Mouse (Mus musculus) megakaryocyte, embryonic 14.5 days (primary cell): ENCODE measurements around the gene Ift27. TPM values are rescaled to one million over a fixed set of nuclear protein-coding genes. Genes with fewer than 3 reads are reported as not detected.

Source experiments
- H3K27me3 ChIP-seq: replicated peaks from 2 replicates; pipeline ENCODE3; 2012; ENCODE audit warnings: inconsistent platforms
- H3K36me3 ChIP-seq: replicated peaks from 2 replicates; pipeline ENCODE3; 2012; ENCODE audit warnings: low read length, inconsistent platforms, mixed read lengths
- H3K4me1 ChIP-seq: 2 replicates; pipeline ENCODE4 v1.6.1; 2012; ENCODE audit warnings: inconsistent platforms
- H3K4me3 ChIP-seq: replicated peaks from 2 replicates; pipeline ENCODE3; 2012; ENCODE audit warnings: moderate library complexity, mild to moderate bottlenecking, inconsistent platforms
- H3K9me3 ChIP-seq: 2 replicates; pipeline ENCODE4 v1.6.1; 2012; ENCODE audit warnings: inconsistent platforms
- FLI1 ChIP-seq: IDR thresholded peaks from 2 replicates; pipeline ENCODE4 v1.6.1; 2012; ENCODE audit warnings: low read length, inconsistent platforms, mixed read lengths
- GATA1 ChIP-seq: IDR thresholded peaks from 3 replicates; pipeline ENCODE4 v1.6.1; 2012; ENCODE audit warnings: mixed read lengths, low read length, inconsistent platforms, borderline replicate concordance
- polyA plus RNA-seq: library from polyadenylated mRNA; stranded (reverse); fragments of >175 nt; gene quantifications from 2 replicates; pipeline ENCODE4 v1.2.3, GENCODE M21; 2012; ENCODE audit warnings: low replicate concordance; ENCODE audit not compliant: insufficient read depth

The Ift27 gene
- polyA plus RNA-seq, 1 experiment, result 132 TPM

DNA sequence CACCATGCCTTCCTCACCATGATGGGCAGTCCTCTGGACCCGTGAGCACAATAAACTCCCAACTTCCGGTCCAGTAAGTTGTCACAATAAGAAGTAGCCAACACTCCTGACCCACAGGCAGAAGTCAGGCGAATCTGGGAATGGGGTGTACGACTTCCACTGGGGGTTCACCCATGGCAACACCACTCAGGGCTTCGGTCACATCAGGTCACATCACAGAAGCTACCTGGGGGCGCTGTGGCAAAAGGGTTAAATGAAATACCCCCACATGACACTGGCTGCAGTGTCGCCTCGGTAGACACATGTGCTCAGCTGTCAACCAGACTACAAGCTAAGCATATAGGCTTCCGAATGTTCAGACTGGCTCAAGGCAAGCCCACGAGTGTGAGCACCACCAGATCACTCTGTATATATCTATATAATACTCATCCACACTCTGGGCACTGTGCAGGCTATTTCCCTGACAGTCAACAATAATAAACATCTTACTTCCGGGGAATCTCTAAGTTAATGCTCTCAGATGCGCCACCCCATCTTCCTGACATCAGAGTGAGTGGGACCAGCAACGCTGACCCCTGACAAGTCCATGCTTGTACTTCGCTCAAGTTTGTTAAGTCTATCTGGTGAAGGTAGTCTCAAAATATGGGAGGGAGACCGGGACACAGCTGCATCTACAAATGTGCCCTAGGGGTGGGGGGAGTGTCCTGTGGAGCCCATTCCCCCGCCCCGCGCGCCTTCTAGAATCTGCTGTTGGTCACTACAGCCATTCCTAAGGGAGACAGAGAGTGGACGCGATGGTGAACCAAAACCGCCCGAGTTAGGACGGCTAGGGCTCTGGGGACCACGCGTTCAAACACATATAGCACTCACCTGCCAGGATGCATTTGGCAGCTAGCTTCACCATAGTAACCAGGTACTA lies 749 bp downstream of the Ift27 start:
- TF ChIP-seq GATA1, result no peak
- no peak for TF ChIP-seq FLI1
- H3K4me1 ChIP-seq, result peaks cover 86% of the 10 kb centered on the region

GRCm38 (mm10) chr15:78172256-78172898 lies 1.5 kb downstream of the Ift27 start:
- Histone ChIP-seq H3K4me1 (peaks cover 79% of the 10 kb centered on the region), H3K36me3 (peaks cover 21% of the 10 kb centered on the region), H3K4me3 (peak overlapping the region; percentile 96)

More for the DNA sequence above, 749 bp downstream of the Ift27 start:
- H3K4me3 ChIP-seq, result peak overlapping the region; percentile 96
- H3K36me3 ChIP-seq, result peaks cover 14% of the 10 kb centered on the region
- H3K27me3 ChIP-seq, result no peaks in the 10 kb centered on the region
- H3K9me3 ChIP-seq, result no peaks in the 10 kb centered on the region

DNA sequence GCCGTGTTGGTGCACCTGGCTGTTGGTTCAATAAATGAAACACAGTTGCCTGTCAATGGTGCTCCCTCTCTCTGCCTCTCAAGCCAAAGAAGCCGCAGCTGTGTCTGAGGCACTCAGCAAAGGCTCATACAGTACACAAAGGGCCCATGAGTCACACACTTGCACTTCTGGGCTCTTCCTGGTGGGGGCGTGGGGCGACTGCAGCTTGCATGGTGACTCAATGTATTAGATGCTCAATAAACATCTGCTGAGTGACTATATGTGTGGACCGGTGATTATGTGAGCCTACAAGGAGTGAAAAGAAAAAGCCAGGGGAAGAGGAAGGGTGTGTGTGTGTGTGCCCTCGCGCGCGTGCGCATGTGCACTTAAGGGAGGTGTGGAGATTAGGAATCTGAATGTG lies 2.3 kb downstream of the Ift27 start:
- no peak overlapping the region for H3K4me3 ChIP-seq
- peaks cover 29% of the 10 kb centered on the region for H3K36me3 ChIP-seq
- no peaks in the 10 kb centered on the region for H3K9me3 ChIP-seq
- peaks cover 73% of the 10 kb centered on the region for H3K4me1 ChIP-seq
- no peaks in the 10 kb centered on the region for H3K27me3 ChIP-seq
- no peak for TF ChIP-seq GATA1
- TF ChIP-seq FLI1, result no peak

More at GRCm38 (mm10) chr15:78172256-78172898, 1.5 kb downstream of the Ift27 start:
- Histone ChIP-seq H3K27me3 (no peaks in the 10 kb centered on the region), H3K9me3 (no peaks in the 10 kb centered on the region)
- TF ChIP-seq GATA1 (no peak), FLI1 (no peak)

DNA sequence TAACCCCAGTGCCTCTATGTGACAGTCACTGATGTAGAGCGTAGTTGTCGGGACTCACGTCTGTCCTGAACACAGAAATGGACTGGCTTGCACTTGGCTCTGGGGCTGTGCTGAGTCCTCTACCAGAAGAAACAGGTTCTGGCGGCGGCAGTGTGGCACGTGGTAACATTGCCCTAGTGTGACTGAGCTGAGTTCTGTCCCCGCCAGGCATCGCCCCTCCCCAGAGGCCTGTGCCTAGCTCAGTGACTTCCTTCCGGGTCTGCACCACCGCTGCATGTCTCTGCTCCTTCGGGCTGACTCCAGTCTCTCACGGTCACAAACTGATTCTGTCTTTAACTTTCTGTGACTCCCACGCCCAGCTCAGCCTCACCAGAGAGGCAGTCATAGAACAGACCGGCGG lies 3.2 kb downstream of the Ift27 start:
- Histone ChIP-seq H3K36me3 (peaks cover 38% of the 10 kb centered on the region), H3K27me3 (no peaks in the 10 kb centered on the region), H3K9me3 (no peaks in the 10 kb centered on the region), H3K4me1 (peaks cover 64% of the 10 kb centered on the region), H3K4me3 (no peak overlapping the region)
- TF ChIP-seq GATA1 (no peak), FLI1 (no peak)

- Histone ChIP-seq H3K4me1 (peaks cover 53% of the 10 kb centered on the region), H3K9me3 (no peaks in the 10 kb centered on the region), H3K27me3 (no peaks in the 10 kb centered on the region), H3K4me3 (no peak overlapping the region), H3K36me3 (peaks cover 50% of the 10 kb centered on the region)
- no peak for TF ChIP-seq FLI1
- no peak for TF ChIP-seq GATA1
These were observed 4.3 kb downstream of the Ift27 start for GRCm38 (mm10) chr15:78169566-78169965.

DNA sequence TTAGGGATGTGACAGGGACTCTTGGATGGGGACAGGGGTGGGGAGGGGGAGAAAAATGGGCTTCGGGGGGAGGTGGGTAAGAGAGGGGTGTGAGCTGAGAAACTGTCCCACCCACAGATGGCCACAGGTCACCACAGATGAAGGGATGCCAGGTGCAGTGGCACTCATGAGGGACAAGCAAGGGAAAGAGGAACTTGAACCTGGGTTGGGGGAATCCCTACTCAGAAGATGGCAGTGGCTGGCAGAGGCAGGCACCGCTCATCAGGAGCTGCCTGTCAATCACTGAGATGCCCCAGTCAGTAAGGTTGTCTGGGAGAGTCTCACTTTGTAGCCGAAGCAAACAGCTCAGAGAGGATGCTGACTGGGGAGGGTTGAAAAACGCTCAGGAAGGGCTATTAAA lies 8.6 kb downstream of the Ift27 start:
- Histone ChIP-seq H3K4me3 (no peak overlapping the region), H3K9me3 (no peaks in the 10 kb centered on the region), H3K4me1 (peaks cover 17% of the 10 kb centered on the region), H3K36me3 (peaks cover 73% of the 10 kb centered on the region), H3K27me3 (no peaks in the 10 kb centered on the region)
- TF ChIP-seq FLI1 (no peak), GATA1 (no peak)

DNA sequence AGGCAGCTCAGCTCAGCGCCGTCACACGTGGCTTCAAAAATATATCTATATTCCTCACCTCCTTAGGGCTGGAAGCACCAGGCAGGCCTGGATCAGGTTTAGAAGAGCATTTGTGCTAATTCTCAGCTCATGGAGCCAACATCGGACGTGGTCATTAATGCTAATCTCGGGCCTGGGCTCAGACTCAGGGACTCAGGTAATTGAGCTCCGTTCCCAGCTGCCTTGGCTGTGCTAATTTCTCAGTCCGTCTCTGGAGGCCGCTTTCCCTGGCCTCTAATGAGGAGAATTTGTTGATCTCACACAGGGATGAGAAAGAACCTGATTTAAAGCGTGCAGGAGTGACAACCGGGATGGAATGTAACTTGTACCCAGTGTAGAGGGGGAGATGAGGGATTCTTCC lies 9.4 kb downstream of the Ift27 start:
- no peak for TF ChIP-seq GATA1
- TF ChIP-seq FLI1, result no peak
- H3K4me1 ChIP-seq, result peaks cover 9% of the 10 kb centered on the region

GRCm38 (mm10) chr15:78161946-78162345 lies 12.0 kb downstream of the Ift27 start:
- Histone ChIP-seq H3K36me3 (peaks cover 59% of the 10 kb centered on the region), H3K4me3 (no peak overlapping the region), H3K9me3 (no peaks in the 10 kb centered on the region), H3K4me1 (no peaks in the 10 kb centered on the region), H3K27me3 (peaks cover 11% of the 10 kb centered on the region)
- no peak for TF ChIP-seq GATA1
- TF ChIP-seq FLI1, result no peak

More for the DNA sequence above, 9.4 kb downstream of the Ift27 start:
- H3K4me3 ChIP-seq, result no peak overlapping the region
- peaks cover 72% of the 10 kb centered on the region for H3K36me3 ChIP-seq
- no peaks in the 10 kb centered on the region for H3K27me3 ChIP-seq
- H3K9me3 ChIP-seq, result no peaks in the 10 kb centered on the region

DNA sequence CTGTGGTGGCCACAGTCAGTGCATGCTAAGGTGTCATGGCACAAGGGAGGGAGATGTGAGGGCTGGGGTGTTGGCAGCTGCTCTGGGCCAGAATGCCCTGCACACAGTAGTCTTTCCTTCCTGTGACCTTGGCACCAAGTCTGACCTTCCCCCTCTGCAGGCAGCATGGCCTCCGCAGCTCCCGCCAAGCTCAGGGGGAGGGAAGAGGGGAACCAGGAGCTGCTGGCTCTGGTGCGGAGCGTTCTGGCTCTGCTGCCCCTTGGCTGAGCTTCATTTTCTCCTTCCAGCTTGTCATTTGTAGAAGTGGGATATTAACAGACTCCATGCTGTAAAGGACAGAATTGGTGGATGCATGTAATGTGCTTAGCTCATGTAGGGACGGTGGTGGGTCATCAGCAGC lies 15.6 kb downstream of the Ift27 start:
- Histone ChIP-seq H3K27me3 (peaks cover 22% of the 10 kb centered on the region), H3K4me3 (no peak overlapping the region), H3K36me3 (peaks cover 23% of the 10 kb centered on the region)

DNA sequence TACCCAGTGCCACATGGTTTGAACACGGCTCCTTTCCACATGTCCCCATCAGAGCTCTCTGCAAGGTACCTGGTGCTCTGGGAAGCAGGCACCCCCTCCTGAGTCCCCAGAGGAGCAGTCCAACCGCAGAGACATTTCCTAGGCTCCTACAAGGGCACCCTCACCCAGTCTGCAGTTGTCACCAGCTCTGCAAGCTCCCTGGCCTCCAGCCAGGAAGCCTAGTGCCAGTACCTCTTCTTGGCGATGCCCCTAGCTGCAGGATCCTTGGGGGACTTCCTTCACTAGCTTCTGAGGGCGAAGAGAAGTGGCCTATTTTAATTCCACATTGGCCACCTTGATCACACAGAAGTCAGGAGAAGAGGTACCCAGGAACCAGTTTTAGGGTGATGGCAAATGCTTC lies 16.1 kb downstream of the Ift27 start:
- peaks cover 18% of the 10 kb centered on the region for H3K36me3 ChIP-seq
- peaks cover 27% of the 10 kb centered on the region for H3K27me3 ChIP-seq
- TF ChIP-seq GATA1 (no peak), FLI1 (no peak)
- H3K4me3 ChIP-seq, result no peak overlapping the region
- H3K4me1 ChIP-seq, result no peaks in the 10 kb centered on the region
- H3K9me3 ChIP-seq, result no peaks in the 10 kb centered on the region

More for the DNA sequence above, 15.6 kb downstream of the Ift27 start:
- H3K9me3 ChIP-seq, result no peaks in the 10 kb centered on the region
- no peaks in the 10 kb centered on the region for H3K4me1 ChIP-seq
- no peak for TF ChIP-seq FLI1
- TF ChIP-seq GATA1, result no peak
